Mouse (Mus musculus) spleen, embryonic (tissue): ENCODE data around the gene Ppard.

Experiments
- CTCF ChIA-PET: fragments of 350-600 bp; sonication (Branson Sonifier 250); formaldehyde crosslinking; loops from one replicate; lab custom pipeline; 2022; lab: Charles Lee

Gene Ppard

GRCm38 (mm10) chr17:28311366-28312132 lies 79.0 kb downstream of the Ppard start:
- CTCF ChIA-PET, result interaction anchor here (0.7 to 1.7 kb wide), 4 partner anchors 18 to 418 kb away, joined by 3 to 9 read pairs (median 4); partner anchors contain the start of gene Def6

DNA sequence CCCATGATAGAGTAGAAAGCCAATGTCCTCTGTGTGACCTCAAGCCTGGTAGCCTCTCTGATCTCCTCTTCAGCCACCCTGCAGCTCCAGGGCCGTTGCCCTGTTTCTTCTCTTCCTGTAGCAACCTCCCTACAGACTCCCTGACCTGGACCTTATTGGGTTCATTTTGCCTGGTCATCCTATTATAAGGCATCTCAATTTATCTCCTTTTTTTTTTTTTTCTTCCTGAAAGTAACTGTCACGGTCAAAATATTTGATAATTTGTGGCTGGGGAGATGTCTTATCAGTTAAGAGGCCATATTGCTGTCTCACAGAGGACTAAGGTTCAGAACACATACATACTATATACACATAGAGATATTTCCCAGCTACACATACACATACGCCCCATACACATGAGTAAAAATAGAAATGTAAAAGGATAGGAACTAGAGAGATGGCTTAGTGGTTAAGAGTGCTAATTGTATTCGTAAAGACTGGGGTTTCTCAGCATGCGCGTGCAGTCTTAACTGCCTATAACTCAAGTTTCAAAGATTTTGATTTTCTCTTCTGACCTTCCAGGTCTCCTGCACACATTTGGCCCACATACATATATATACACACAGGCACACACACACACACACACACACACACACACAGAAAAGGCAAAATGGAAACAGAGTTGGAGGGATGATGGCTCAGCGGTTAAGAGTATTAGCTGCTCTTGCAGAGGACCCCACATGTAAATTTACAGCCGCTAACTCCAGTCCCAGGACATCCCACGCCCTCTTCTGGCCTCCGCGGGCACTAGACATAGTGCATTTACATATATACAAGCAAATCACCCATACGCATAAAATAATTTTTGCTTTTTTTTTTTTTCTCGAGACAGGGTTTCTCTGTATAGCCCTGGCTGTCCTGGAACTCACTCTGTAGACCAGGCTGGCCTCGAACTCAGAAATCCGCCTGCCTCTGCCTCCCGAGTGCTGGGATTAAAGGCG lies 80.0 kb downstream of the Ppard start:
- CTCF ChIA-PET, result interaction anchor here (0.6 to 1.0 kb wide), 4 partner anchors 11 to 417 kb away, joined by 3 to 9 read pairs (median 6); partner anchors contain the start of gene Def6

DNA sequence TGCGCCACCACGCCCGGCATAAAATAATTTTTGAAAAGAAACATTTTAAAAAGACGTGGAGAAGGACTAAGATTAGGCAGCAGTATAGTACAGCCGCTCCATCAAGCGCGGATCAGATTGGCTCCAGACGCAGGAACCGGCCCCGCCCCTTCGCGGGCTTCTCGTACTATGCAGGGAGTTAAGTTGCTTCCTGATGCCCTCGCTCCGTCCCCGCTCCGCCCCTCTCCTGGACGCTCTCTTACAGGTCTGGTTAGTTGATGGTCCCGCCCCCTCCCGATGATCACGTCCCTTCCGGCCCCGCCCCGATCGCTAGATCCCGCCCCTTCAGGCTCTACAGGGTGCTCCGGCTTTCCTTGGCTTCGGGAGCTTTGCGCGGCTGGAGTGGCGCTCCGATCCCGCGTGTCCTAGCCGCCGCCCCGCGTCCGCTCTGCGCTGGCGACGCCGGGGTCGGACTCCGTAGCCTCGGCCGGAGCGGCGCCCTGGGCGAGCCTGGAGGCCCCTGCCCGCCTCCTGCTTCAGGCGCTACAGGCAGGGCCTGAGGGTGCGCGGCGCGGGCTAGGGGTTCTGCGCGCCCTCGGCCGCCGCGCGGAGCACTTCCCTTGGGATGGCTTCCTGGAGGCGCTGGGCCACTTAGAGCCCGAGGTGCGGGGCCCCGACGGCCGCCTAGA lies 80.8 kb downstream of the Ppard start, which contains the start of gene Fance:
TSS of gene Fance (plus strand) at position 308 of the 668 bp plus-strand sequence.
- CTCF ChIA-PET, result no interaction called here

DNA sequence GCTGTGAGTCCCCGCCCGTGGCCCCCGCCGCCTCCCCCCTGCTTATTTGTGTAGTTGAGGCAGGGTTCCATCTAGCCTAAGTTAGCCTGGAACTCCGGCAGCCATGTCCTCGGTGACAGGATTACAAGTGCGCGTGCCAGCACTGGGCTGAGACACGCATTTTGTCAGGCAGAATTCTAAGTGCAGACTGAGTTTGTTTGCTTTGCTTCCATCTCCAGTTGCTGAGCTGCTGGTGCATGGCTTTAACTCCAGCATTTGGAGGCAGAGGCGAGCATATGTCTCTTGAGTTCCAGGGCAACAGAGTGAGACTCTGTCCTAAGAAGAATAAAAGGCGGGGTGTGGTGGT lies 81.4 kb downstream of the Ppard start:
- CTCF ChIA-PET, result interaction anchor here (0.7 kb wide), 1 partner anchor 28 kb away, joined by 6 read pairs; no protein-coding TSS in a partner anchor

DNA sequence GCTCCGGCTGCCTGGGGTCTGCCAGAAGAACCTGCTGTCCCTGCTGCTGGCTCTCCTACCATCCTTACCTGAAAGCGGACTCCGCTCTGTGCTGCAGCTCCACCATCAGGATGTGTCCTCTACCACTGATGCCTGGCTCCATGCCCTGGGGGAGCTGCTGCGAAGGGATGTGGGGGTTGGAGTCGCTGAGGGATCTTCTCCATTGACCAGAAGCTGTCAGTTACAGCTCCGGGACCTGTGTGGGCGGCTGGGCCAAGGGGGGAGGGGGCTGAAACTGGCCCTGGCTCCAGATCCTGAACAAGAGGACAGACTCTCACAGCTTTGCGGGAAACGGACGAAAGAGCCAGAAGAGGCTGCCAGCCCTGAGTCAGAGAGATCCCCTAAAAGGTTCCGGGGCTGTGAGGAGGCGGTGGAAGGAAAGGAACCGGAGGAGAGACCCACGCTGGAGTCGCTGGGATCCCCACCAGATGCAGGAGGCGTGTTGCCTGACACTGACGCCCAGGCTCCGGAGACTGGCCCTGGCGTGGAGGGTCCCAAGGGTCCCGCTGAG lies 83.2 kb downstream of the Ppard start:
- CTCF ChIA-PET, result interaction anchor here (0.6 kb wide), 1 partner anchor 106 kb away, joined by 3 read pairs; no protein-coding TSS in a partner anchor

- CTCF ChIA-PET, result interaction anchor here (0.6 kb wide), 1 partner anchor 107 kb away, joined by 3 read pairs; no protein-coding TSS in a partner anchor
Observed at GRCm38 (mm10) chr17:28316476-28316875, 84.0 kb downstream of the Ppard start.

DNA sequence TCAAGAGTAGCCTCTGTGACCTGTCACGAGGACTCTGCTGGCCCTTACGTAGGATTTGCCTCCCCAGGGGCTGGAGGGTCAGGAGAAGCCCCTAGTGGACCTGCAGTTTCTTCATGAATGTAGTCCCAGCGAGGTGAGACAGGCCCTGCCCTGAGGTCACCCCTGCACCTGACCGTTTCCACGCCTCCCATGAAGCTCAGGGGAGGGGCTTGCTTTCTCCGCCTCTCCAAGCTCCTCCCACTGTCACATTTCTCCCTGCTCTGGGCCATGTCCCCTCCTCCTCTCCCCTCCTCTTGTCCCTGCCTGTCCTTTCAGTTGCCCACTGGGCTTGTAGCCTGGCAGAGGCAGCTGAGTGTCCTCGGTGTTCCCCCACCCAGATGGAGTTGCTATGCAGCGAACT lies 84.6 kb downstream of the Ppard start:
- CTCF ChIA-PET, result interaction anchor here (0.5 kb wide), 1 partner anchor 515 kb away, joined by 8 read pairs; no protein-coding TSS in a partner anchor

- CTCF ChIA-PET, result no interaction called here
Observed at GRCm38 (mm10) chr17:28317725-28318124, 85.2 kb downstream of the Ppard start.

DNA sequence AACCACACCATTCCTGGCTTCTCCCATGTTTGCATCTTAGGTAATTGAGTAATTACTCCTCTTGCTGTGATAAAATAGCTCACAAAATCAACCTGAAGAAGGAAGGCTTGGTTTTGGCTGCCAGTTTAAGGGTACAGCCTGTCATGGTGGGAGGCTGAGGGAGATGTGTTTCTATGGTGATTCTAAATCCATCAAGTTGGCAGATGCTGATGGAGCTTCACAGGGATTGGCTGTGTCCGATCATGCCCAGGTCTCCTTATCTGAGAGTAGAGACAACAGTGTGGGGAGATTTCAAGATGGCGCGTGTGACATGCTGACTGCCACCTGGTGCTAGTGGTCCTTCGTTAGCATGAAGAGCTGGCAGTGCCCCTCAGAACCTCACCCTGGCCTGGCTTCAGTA lies 89.2 kb downstream of the Ppard start:
- CTCF ChIA-PET, result interaction anchor here (0.5 kb wide), 1 partner anchor 1267 kb away, joined by 3 read pairs; no protein-coding TSS in a partner anchor

DNA sequence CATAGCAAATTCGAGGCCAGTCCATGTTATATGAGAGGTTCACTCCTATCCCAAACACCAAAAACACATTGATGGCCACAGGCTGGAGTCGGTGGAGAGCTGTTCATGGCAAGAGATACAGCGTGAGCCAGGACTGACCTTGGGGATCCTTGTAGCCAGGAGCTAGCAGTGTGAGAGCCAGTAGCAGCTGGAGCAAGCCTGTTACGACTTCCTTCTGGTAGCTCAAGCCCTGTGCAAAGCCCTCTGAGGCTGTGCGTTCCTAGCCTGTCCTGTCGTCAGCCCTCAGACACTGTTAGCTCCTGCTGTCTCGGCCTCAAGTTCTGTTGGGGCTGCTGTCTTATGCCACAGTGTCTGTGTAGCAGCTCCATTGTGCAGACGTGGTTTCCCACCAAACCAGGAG lies 91.3 kb downstream of the Ppard start:
- CTCF ChIA-PET, result interaction anchor here (0.6 kb wide), 1 partner anchor 11 kb away, joined by 7 read pairs; no protein-coding TSS in a partner anchor

GRCm38 (mm10) chr17:28324416-28324815 lies 91.9 kb downstream of the Ppard start:
- CTCF ChIA-PET, result interaction anchor here (0.9 kb wide), 1 partner anchor 728 kb away, joined by 4 read pairs; no protein-coding TSS in a partner anchor

DNA sequence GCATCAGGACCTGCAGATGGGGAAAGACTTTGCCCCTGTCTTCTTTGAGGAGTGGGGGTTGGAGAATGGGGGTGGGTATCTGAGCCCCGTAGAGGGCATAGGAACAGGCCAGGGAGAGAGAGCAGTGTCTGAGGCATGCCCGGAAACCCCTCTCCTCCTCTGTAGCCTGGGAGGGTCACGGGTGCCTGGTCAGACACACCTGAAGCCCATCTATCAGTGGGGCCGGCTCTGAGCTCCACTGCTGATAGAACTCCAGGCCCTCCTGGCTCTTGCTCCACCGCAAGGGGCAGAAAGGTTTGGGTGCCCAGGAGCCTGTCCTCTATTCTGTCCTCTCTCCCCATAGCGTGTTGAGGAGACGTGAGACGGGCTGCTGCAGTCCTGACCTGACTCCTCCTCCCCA lies 93.3 kb downstream of the Ppard start:
- CTCF ChIA-PET, result no interaction called here

DNA sequence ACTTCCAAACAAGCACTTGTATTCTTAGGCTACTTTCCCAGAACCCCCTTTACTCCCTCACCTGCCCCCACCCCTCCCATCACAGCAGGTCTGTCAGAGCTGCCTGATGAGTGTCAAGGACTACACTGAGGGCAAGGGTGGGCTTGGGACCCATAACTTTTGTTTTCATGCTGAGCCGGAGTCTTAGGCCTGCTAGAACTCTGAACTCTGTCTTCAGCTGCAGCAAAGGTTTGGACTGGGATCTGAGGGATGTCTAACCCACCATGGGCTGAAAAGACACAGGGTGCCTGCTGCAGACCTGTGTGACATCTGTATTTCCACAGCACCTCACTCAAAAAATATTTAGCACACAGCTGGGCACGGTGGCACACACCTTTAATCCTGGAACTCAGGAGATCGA lies 94.5 kb downstream of the Ppard start:
- CTCF ChIA-PET, result no interaction called here

- CTCF ChIA-PET, result no interaction called here
Observed at GRCm38 (mm10) chr17:28327673-28328325, 95.3 kb downstream of the Ppard start.

GRCm38 (mm10) chr17:28328366-28328928 lies 95.9 kb downstream of the Ppard start, which contains the start of gene Rpl10a:
Rpl10a (plus strand) TSS chr17:28328471.
- CTCF ChIA-PET, result no interaction called here

GRCm38 (mm10) chr17:28328946-28329345 lies 96.4 kb downstream of the Ppard start:
- CTCF ChIA-PET, result interaction anchor here (0.6 kb wide), 1 partner anchor 18 kb away, joined by 3 read pairs; no protein-coding TSS in a partner anchor

DNA sequence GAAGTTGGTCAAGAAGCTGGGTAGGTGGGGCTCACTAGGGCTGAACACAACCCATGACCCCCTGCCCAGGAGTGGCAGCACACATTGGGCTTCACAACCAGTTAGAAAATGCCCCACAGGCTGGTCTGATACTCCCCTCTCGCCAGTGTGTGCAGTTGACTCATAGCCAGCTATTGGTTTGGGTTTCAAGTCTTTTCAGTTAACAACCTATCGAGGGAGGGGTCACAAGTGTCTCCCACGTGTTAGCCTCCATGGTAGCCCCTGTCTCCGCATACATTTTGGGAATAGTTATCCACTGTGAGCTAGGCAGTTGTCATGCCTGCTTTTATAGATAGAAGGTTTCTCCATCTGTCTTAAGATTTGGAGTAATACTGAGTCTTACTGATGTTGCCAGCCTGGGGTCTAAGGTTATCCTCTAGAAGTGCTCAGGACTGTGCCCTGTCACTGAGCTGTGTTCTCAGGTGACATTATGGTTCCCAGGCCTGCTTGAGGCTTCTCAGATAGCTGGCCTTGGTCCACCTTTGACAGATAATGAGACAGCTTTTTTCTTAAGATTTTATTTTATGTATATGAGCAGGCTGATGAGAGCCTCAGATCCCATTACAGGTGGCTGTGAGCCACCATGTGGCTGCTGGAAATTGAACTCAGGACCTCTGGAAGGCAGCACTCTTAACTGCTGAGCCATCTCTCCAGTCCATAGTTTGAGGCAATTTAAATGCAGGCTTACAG lies 97.2 kb downstream of the Ppard start:
- CTCF ChIA-PET, result interaction anchor here (0.6 to 0.7 kb wide), 2 partner anchors 18 to 1865 kb away, joined by 3 read pairs; no protein-coding TSS in a partner anchor

- CTCF ChIA-PET, result interaction anchor here (0.6 to 0.7 kb wide), 3 partner anchors 123 to 1866 kb away, joined by 3 to 14 read pairs (median 6); partner anchors contain the start of gene Def6
Observed at GRCm38 (mm10) chr17:28330232-28330546, 97.7 kb downstream of the Ppard start.

DNA sequence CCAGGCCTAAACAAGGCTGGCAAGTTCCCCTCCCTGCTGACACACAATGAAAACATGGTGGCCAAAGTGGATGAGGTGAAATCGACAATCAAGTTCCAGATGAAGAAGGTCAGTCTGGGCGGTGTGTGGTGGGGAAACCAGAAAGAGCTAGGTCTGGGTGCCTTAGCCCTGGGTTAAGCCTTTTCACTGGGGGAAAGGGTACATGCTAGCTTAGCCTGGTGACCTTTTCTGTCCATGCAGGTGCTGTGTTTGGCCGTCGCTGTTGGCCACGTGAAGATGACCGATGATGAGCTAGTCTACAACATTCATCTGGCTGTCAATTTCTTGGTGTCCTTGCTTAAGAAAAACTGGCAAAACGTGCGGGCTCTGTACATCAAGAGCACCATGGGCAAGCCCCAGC lies 98.1 kb downstream of the Ppard start:
- CTCF ChIA-PET, result interaction anchor here (0.6 kb wide), 2 partner anchors 123 to 125 kb away, joined by 6 to 14 read pairs; partner anchors contain the start of gene Def6
